In genomic region chr11:100402240-100402639, GRCm38 (mm10) we compare ENCODE assay signal across 13 mouse cellular contexts. TPM values are rescaled to one million over a fixed set of nuclear protein-coding genes. Genes with fewer than 3 reads are reported as not detected.
DNase-seq lines count a peak whose midpoint lies in the region; ATAC-seq lines count a peak whose summit lies in the region.
"Had no signal": no experiment of that assay in that cellular context is flagged by ENCODE, and none has a peak within 500 bp of the region (broad histone marks: within the 10 kb centered on the region; RNA-seq: fewer than 3 reads in every experiment).

No protein-coding gene starts in this region.

- 0 out of 2 replicates have a peak, but pooled peaks have one; percentile 16 for ATAC-seq in heart, embryonic 11.5 days (replicated peaks; ENCODE audit: insufficient number of reproducible peaks, low FRiP score, low TSS enrichment)
- ATAC-seq in limb, embryonic 15.5 days (ENCODE audit: insufficient number of reproducible peaks, low FRiP score, low TSS enrichment, low read depth): no peak
- ATAC-seq in forebrain, embryonic 13.5 days: no peak

- peak; percentile 98 for DNase-seq in heart, adult 11 months
- no peak for DNase-seq in heart, adult 8-10 months (ENCODE audit: low spot score)
- DNase-seq in MEL-GATA-1-ER (ENCODE audit: extremely low read depth, low read depth): peak; percentile 49
- no peak for DNase-seq in left cerebral cortex, postnatal 25 days (ENCODE audit: low spot score in 2 of 2)
- no peak for DNase-seq in layer of hippocampus, adult 11-12 months (ENCODE audit: low spot score)
- DNase-seq: gastrocnemius, postnatal 36 days; kidney, postnatal 14 days; right cerebral cortex, postnatal 25 days had no signal

- WGBS in heart, embryonic 11.5 days (ENCODE audit: insufficient replicate concordance): 1% methylated on average over 6 of the region's 6 CpGs
- WGBS in limb, embryonic 15.5 days: 27% methylated on average over 6 of the region's 6 CpGs
- WGBS in forebrain, embryonic 13.5 days: 44% methylated on average over 6 of the region's 6 CpGs

- peak overlapping the region; percentile 57 for H3K4me2 ChIP-seq in heart, embryonic 11.5 days
- H3K4me2 ChIP-seq in limb, embryonic 15.5 days: no peak overlapping the region
- H3K4me2 ChIP-seq in forebrain, embryonic 13.5 days: no peak overlapping the region
- H3K4me2 ChIP-seq: limb, embryonic 12.5 days had no signal

- H3K4me1 ChIP-seq in heart, embryonic 11.5 days (ENCODE audit: control insufficient read depth, insufficient read depth, low read length): peaks cover 38% of the 10 kb centered on the region
- peaks cover 29% of the 10 kb centered on the region for H3K4me1 ChIP-seq in limb, embryonic 15.5 days
- no peaks in the 10 kb centered on the region for H3K4me1 ChIP-seq in forebrain, embryonic 13.5 days

- intact Hi-C loops in left cerebral cortex, postnatal 25 days (cut with DNase I): no loop called here

- no peaks in the 10 kb centered on the region for H3K27me3 ChIP-seq in heart, embryonic 11.5 days (ENCODE audit: control insufficient read depth, insufficient read depth, low read length)
- no peaks in the 10 kb centered on the region for H3K27me3 ChIP-seq in limb, embryonic 15.5 days
- H3K27me3 ChIP-seq in forebrain, embryonic 13.5 days: peaks cover 12% of the 10 kb centered on the region; the same call in 1 of the 2 replicates
- H3K27me3 ChIP-seq: limb, embryonic 12.5 days had no signal

- H3K9ac ChIP-seq in heart, embryonic 11.5 days (ENCODE audit: low read depth, low read length): peak overlapping the region; percentile 64; the same call in 1 of the 2 replicates
- H3K9ac ChIP-seq in limb, embryonic 15.5 days: no peak overlapping the region
- no peak overlapping the region for H3K9ac ChIP-seq in forebrain, embryonic 13.5 days
- H3K9ac ChIP-seq: limb, embryonic 12.5 days had no signal

- H3K36me3 ChIP-seq in heart, embryonic 11.5 days (ENCODE audit: control insufficient read depth, insufficient read depth, low read length): no peaks in the 10 kb centered on the region
- H3K36me3 ChIP-seq in limb, embryonic 15.5 days: peaks cover 6% of the 10 kb centered on the region
- no peaks in the 10 kb centered on the region for H3K36me3 ChIP-seq in forebrain, embryonic 13.5 days (ENCODE audit: poor library complexity, severe bottlenecking)

- H3K4me3 ChIP-seq in heart, embryonic 11.5 days (ENCODE audit: low read depth, low read length): peak overlapping the region; percentile 8; the same call in 1 of the 2 replicates
- H3K4me3 ChIP-seq in limb, embryonic 15.5 days: no peak overlapping the region
- no peak overlapping the region for H3K4me3 ChIP-seq in forebrain, embryonic 13.5 days
- H3K4me3 ChIP-seq: erythroblast, embryonic 14.5 days; limb, embryonic 12.5 days had no signal

- H3K9me3 ChIP-seq in heart, embryonic 11.5 days (replicated peaks; ENCODE audit: control insufficient read depth, low read length): no peaks in the 10 kb centered on the region
- no peaks in the 10 kb centered on the region for H3K9me3 ChIP-seq in limb, embryonic 15.5 days
- H3K9me3 ChIP-seq in forebrain, embryonic 13.5 days (replicated peaks): no peaks in the 10 kb centered on the region
- H3K9me3 ChIP-seq: limb, embryonic 12.5 days had no signal

- H3K27ac ChIP-seq in heart, embryonic 11.5 days (ENCODE audit: low read depth, low read length): peak overlapping the region; percentile 95
- 0 out of 2 replicates have a peak overlapping the region, but pooled peaks have one; percentile 38 for H3K27ac ChIP-seq in limb, embryonic 15.5 days
- H3K27ac ChIP-seq in forebrain, embryonic 13.5 days: no peak overlapping the region
- H3K27ac ChIP-seq: limb, embryonic 12.5 days had no signal

RNA-seq across cellular contexts. Expression of gene Jup, which starts 4.7 kb away (rescaled TPM):
- 100 to 1,000 TPM; 224 to 279 (median 261) TPM for total RNA-seq in heart, adult 8-10 months (2022)
- polyA plus RNA-seq in heart, embryonic 11.5 days (2014; fragmentation: Nextera tagmentation; extraction: Ambion mirVana): 72.2 and 80.6 TPM in 2 replicates
- polyA plus RNA-seq in limb, embryonic 15.5 days (2015; fragmentation: Nextera tagmentation; extraction: Ambion mirVana): 305 and 309 TPM in 2 replicates
- 10 to 100 TPM; 44.2 to 45.4 TPM for total RNA-seq in left cerebral cortex, postnatal 25 days (2021)
- polyA plus RNA-seq in forebrain, embryonic 13.5 days (2015; fragmentation: Nextera tagmentation; extraction: Ambion mirVana): 37.1 and 42.8 TPM in 2 replicates

RNA-seq across cellular contexts. Expression of gene P3h4, which starts 12.4 kb away (rescaled TPM):
- total RNA-seq in heart, adult 8-10 months (2022): 10 to 100 TPM; 13.7 to 19.4 (median 16.4) TPM
- polyA plus RNA-seq in heart, embryonic 11.5 days (2014; fragmentation: Nextera tagmentation; extraction: Ambion mirVana): 67.2 and 70.6 TPM in 2 replicates
- 107 and 114 TPM in 2 replicates for polyA plus RNA-seq in limb, embryonic 15.5 days (2015; fragmentation: Nextera tagmentation; extraction: Ambion mirVana)
- total RNA-seq in left cerebral cortex, postnatal 25 days (2021): 1 to 10 TPM; 7.2 to 7.5 TPM
- polyA plus RNA-seq in forebrain, embryonic 13.5 days (2015; fragmentation: Nextera tagmentation; extraction: Ambion mirVana): 10.9 and 12.3 TPM in 2 replicates
- polyA plus RNA-seq: erythroblast, embryonic 14.5 days had no signal

RNA-seq across cellular contexts. Expression of gene Fkbp10, which starts 13.3 kb away (rescaled TPM):
- 10 to 100 TPM in 1 of 4 experiments, 1 to 10 TPM in 3; 9.0 to 11.1 (median 9.0) TPM for total RNA-seq in heart, adult 8-10 months (2022)
- polyA plus RNA-seq in heart, embryonic 11.5 days (2014; fragmentation: Nextera tagmentation; extraction: Ambion mirVana): 89.3 and 107 TPM in 2 replicates
- polyA plus RNA-seq in limb, embryonic 15.5 days (2015; fragmentation: Nextera tagmentation; extraction: Ambion mirVana): 210 and 239 TPM in 2 replicates
- 1 to 10 TPM; 4.7 to 5.7 TPM for total RNA-seq in left cerebral cortex, postnatal 25 days (2021)
- polyA plus RNA-seq in forebrain, embryonic 13.5 days (2015; fragmentation: Nextera tagmentation; extraction: Ambion mirVana): 15.5 and 16.3 TPM in 2 replicates

RNA-seq across cellular contexts. Expression of gene Nt5c3b, which starts 39.4 kb away (rescaled TPM):
- 10 to 100 TPM; 18.8 to 28.0 (median 25.2) TPM for total RNA-seq in heart, adult 8-10 months (2022)
- polyA plus RNA-seq in heart, embryonic 11.5 days (2014; fragmentation: Nextera tagmentation; extraction: Ambion mirVana): 98.8 and 111 TPM in 2 replicates
- 137 and 141 TPM in 2 replicates for polyA plus RNA-seq in limb, embryonic 15.5 days (2015; fragmentation: Nextera tagmentation; extraction: Ambion mirVana)
- total RNA-seq in left cerebral cortex, postnatal 25 days (2021): 10 to 100 TPM; 50.7 to 57.1 TPM
- polyA plus RNA-seq in forebrain, embryonic 13.5 days (2015; fragmentation: Nextera tagmentation; extraction: Ambion mirVana): 105 and 114 TPM in 2 replicates

RNA-seq across cellular contexts. Expression of gene Klhl10, which starts 39.5 kb away (rescaled TPM):
- total RNA-seq in heart, adult 8-10 months (2022): under 1 TPM; 0.59 to 0.90 (median 0.77) TPM
- polyA plus RNA-seq in heart, embryonic 11.5 days (2014; fragmentation: Nextera tagmentation; extraction: Ambion mirVana): 0.28 and 0.83 TPM in 2 replicates
- polyA plus RNA-seq in limb, embryonic 15.5 days (2015; fragmentation: Nextera tagmentation; extraction: Ambion mirVana): 0.64 and 0.70 TPM in 2 replicates
- total RNA-seq in left cerebral cortex, postnatal 25 days (2021): under 1 TPM; 0.53 to 0.99 TPM
- polyA plus RNA-seq in forebrain, embryonic 13.5 days (2015; fragmentation: Nextera tagmentation; extraction: Ambion mirVana): 0.70 and 1.1 TPM in 2 replicates
- polyA plus RNA-seq: erythroblast, embryonic 14.5 days had no signal

Comparison
In these comparisons a context has a peak if more than half of its experiments do, and no peak if none do; other contexts are left out.
1. DNase-seq: peak in heart, adult 11 months (single experiment) and MEL-GATA-1-ER (single experiment); none in heart, adult 8-10 months (single experiment), left cerebral cortex, postnatal 25 days (0 of 2) and layer of hippocampus, adult 11-12 months (single experiment).